Mouse (Mus musculus) heart, embryonic 11.5 days (tissue): ENCODE results near the gene Acer3. TPM values are rescaled to one million over a fixed set of nuclear protein-coding genes. Genes with fewer than 3 reads are reported as not detected.

ENCODE experiments used
- ATAC-seq: fragments of 200-750 bp; cut with Nextera tagmentation; replicated peaks from 2 replicates; pipeline ENCODE4 v1.8.0; 2017; ENCODE audit warnings: moderate library complexity; ENCODE audit not compliant: insufficient number of reproducible peaks, low FRiP score, low TSS enrichment
- H3K27ac ChIP-seq: fragments of 300-500 bp; sonication (generic); 2 replicates; pipeline ENCODE4 v1.5.1; 2014; ENCODE audit warnings: mild to moderate bottlenecking, low read depth, low read length
- H3K27me3 ChIP-seq: fragments of 300-500 bp; sonication (generic); 2 replicates; pipeline ENCODE4 v1.6.1; 2014; ENCODE audit warnings: mild to moderate bottlenecking, low read length, mixed read lengths; ENCODE audit not compliant: control insufficient read depth, insufficient read depth
- H3K36me3 ChIP-seq: fragments of 300-500 bp; sonication (generic); 2 replicates; pipeline ENCODE4 v1.6.1; 2014; ENCODE audit warnings: mild to moderate bottlenecking, low read length, moderate library complexity, mixed read lengths; ENCODE audit not compliant: control insufficient read depth, insufficient read depth
- H3K4me1 ChIP-seq: fragments of 300-500 bp; sonication (generic); 2 replicates; pipeline ENCODE4 v1.6.1; 2014; ENCODE audit warnings: low read length; ENCODE audit not compliant: control insufficient read depth, insufficient read depth
- H3K4me2 ChIP-seq: fragments of 300-500 bp; sonication (generic); 2 replicates; pipeline ENCODE4 v1.6.1; 2014; ENCODE audit warnings: mild to moderate bottlenecking, moderate library complexity
- H3K4me3 ChIP-seq: fragments of 300-500 bp; sonication (generic); 2 replicates; pipeline ENCODE4 v1.5.1; 2014; ENCODE audit warnings: low read depth, low read length
- H3K9ac ChIP-seq: fragments of 300-500 bp; sonication (generic); 2 replicates; pipeline ENCODE4 v1.6.1; 2014; ENCODE audit warnings: mild to moderate bottlenecking, low read depth, low read length, moderate library complexity
- H3K9me3 ChIP-seq: fragments of 300-500 bp; sonication (generic); replicated peaks from 2 replicates; pipeline ENCODE4 v1.6.1; 2016; ENCODE audit warnings: low read length; ENCODE audit not compliant: control insufficient read depth
- WGBS: fragments of 180-500 bp; shearing (Covaris S2); extraction: QIAGEN DNeasy Blood & Tissue Kit; methylation state at CpG from one replicate; pipeline ENCODE4 v1.1.7; 2014; ENCODE audit not compliant: insufficient replicate concordance; 5-methylcytosine and 5-hydroxymethylcytosine counted together
- polyA plus RNA-seq: library from polyadenylated mRNA; unstranded; fragments of >200 nt; fragmentation: Nextera tagmentation; extraction: Ambion mirVana; gene quantifications from 2 replicates; pipeline ENCODE4 v1.2.1, GENCODE M21; 2014

Acer3 gene
- polyA plus RNA-seq, 1 experiment from 2014 or later = 23.8 TPM

DNA sequence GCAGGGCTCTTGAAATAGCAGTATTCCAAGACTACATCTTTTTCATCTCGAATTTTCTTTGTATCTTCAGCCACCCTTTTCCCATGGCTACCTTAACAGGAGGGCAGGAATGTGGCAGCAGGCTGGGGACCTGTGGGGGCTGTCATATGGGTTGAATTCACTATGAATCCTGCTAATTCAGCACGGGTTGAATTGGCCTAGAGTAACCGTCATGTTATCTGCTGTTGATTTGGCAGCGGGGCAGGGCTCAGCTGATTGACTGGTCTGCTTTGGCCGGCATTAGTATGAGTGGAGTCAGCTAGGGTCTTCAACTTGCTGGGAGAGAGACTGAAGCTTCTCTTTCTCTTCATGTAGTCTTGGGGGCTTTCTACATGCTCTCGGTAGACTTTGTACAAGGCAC lies 24.0 kb upstream of the Acer3 start:
- Histone ChIP-seq H3K9me3 (no peaks in the 10 kb centered on the region), H3K9ac (no peak overlapping the region), H3K27me3 (peaks cover 5% of the 10 kb centered on the region; the same call in 1 of the 2 replicates), H3K27ac (no peak overlapping the region), H3K4me3 (no peak overlapping the region), H3K36me3 (no peaks in the 10 kb centered on the region), H3K4me2 (no peak overlapping the region), H3K4me1 (peaks cover 10% of the 10 kb centered on the region; the same call in 1 of the 2 replicates)
- WGBS = 35% methylated on average over 6 of the region's 6 CpGs
- no peak for ATAC-seq

DNA sequence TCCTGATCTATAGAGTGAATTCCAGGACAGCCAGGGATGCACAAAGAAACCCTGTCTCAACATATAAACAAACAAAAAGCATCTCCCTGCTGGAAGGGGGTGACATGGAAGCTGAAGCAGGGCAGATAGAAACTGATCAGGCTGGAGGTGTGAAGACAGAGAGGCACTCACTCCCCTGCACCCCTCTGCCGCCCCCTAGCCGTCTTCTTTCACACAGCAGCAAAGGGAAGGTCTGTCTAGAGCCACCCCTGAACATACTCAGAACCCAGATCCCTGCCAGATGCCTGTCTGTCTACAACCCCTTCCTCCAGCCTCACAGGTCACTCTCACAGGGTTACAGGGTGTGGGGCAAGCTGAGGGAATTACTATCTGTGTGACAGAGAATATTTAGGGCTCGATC lies 23.4 kb upstream of the Acer3 start:
- H3K4me2 ChIP-seq = no peak overlapping the region
- peaks cover 10% of the 10 kb centered on the region; the same call in 1 of the 2 replicates for H3K4me1 ChIP-seq
- no peaks in the 10 kb centered on the region for H3K9me3 ChIP-seq
- H3K4me3 ChIP-seq = no peak overlapping the region
- 0 out of 2 replicates have a peak, but pooled peaks have one; percentile 20 for ATAC-seq
- peaks cover 5% of the 10 kb centered on the region; the same call in 1 of the 2 replicates for H3K27me3 ChIP-seq
- no peak overlapping the region for H3K27ac ChIP-seq
- H3K9ac ChIP-seq = no peak overlapping the region
- no peaks in the 10 kb centered on the region for H3K36me3 ChIP-seq
- WGBS = 17% methylated on average over 3 of the region's 3 CpGs

DNA sequence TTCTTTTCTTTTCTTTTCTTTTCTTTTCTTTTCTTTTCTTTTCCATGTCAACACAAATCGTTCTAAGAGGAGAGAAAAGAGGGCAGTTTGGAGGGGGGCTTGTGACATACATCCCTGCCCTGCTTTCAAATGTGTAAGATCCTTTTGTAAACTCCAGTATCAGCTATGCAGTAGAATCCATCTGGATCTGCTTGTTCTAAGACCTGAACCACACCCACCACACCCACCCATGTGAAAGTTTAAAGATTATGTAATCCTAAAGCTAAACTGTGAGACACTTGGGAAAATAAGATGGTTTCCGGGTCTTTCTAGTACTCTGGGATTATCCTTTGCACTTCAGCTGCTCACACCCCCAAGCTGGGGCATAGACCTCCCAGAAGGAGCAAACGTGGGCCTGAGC lies 21.2 kb upstream of the Acer3 start:
- Histone ChIP-seq H3K4me2 (no peak overlapping the region), H3K27ac (no peak overlapping the region), H3K36me3 (no peaks in the 10 kb centered on the region), H3K27me3 (peaks cover 5% of the 10 kb centered on the region; the same call in 1 of the 2 replicates), H3K9ac (no peak overlapping the region), H3K9me3 (no peaks in the 10 kb centered on the region), H3K4me1 (peaks cover 6% of the 10 kb centered on the region; the same call in 1 of the 2 replicates), H3K4me3 (no peak overlapping the region)
- WGBS = 44% methylated on average over 3 of the region's 3 CpGs
- no peak for ATAC-seq

DNA sequence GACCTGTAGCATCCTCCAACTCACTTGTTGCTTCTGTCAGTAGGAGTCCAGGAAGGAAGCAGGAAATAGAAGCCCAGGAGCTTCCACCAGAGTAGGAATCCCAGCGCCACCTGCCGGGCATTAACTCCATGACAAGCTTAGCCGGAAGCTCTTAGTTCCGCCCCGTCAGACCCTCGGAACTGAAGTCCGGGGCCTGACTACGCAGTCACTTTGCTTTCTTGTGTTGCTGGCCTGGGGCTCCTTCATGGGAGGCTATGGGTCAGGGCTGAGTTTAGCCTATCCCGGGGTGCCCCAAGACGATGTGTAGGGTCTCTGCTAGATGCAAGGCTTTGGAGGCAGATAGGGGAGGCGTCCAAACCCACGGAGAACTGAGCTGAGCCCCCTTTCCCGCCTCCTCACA lies 20.5 kb upstream of the Acer3 start:
- H3K9ac ChIP-seq = peak overlapping the region; percentile 77
- 5% methylated on average over 13 of the region's 13 CpGs for WGBS
- peaks cover 6% of the 10 kb centered on the region; the same call in 1 of the 2 replicates for H3K4me1 ChIP-seq
- H3K36me3 ChIP-seq = no peaks in the 10 kb centered on the region
- no peak overlapping the region for H3K27ac ChIP-seq
- peak overlapping the region; percentile 88 for H3K4me2 ChIP-seq
- H3K9me3 ChIP-seq = no peaks in the 10 kb centered on the region
- ATAC-seq = peak; percentile 62
- H3K4me3 ChIP-seq = peak overlapping the region; percentile 49
- peaks cover 5% of the 10 kb centered on the region; the same call in 1 of the 2 replicates for H3K27me3 ChIP-seq

DNA sequence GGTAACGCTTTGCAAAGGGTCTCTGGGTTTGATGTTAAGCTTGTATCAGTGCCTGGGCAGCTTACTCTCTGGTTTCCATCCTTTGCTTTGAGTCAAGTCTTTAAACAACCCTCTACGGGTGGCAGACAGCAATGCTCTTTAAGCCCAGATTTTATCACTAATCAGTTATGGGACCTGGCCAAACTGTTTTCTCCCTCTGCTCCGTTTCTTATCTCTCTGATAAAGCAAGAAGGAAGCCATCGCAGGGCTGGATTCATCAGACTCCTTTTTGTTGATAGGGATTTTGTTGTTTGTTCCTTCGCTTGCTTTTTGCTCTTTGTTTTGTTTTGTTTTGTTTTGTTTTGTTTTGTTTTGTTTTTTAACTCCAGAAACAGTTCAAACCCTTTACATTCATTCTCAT lies 19.3 kb upstream of the Acer3 start:
- Histone ChIP-seq H3K9ac (no peak overlapping the region), H3K27me3 (peaks cover 5% of the 10 kb centered on the region; the same call in 1 of the 2 replicates), H3K4me1 (peaks cover 6% of the 10 kb centered on the region; the same call in 1 of the 2 replicates), H3K27ac (no peak overlapping the region), H3K9me3 (no peaks in the 10 kb centered on the region), H3K4me2 (no peak overlapping the region), H3K36me3 (no peaks in the 10 kb centered on the region), H3K4me3 (no peak overlapping the region)
- 38% methylated on average over 5 of the region's 5 CpGs for WGBS
- no peak for ATAC-seq

DNA sequence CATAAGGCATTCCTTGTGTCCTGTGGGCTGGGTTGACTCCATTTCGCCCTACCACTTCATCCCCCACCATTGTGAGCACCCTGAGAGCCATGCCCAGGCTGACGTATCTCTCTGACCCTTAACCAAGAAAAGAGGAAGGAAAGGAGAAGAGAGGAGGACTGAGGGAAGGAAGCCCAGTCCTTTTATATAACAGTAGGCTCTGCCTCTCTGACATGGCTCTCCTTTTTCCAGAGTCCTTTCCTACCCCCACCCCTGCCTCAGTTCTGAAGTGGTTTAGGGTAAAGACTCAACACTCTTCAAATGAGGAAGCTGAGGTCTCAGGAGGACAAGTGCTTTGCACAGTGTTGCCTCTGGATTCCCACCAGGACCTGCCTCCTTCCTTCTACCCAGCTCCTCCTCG lies 13.0 kb upstream of the Acer3 start:
- Histone ChIP-seq H3K4me1 (peaks cover 23% of the 10 kb centered on the region), H3K4me3 (no peak overlapping the region), H3K9me3 (no peaks in the 10 kb centered on the region), H3K36me3 (no peaks in the 10 kb centered on the region), H3K27ac (no peak overlapping the region), H3K9ac (no peak overlapping the region), H3K27me3 (no peaks in the 10 kb centered on the region), H3K4me2 (no peak overlapping the region)
- 53% methylated on average over 3 of the region's 3 CpGs for WGBS
- no peak for ATAC-seq

DNA sequence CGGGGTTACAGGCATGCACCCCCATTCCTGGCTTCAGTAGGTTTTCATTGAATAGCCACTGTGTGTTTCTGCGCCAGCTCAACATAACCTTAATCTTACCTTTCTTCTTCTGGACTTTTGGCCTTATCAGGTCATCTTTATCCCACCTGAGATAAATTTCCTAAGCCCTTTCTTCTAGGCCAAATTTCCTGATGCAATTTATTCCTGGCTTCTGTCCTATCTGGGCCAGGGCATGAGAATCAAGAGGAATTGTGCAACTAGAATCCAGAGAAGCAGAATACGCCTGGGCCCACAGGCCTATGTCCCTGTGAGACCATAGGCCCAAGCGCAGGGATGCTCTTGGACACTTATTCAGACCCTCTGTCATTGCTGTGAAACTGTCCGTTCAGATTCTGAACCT lies 12.5 kb upstream of the Acer3 start:
- WGBS = 76% methylated on average over 5 of the region's 5 CpGs
- ATAC-seq = no peak
- no peak overlapping the region for H3K4me3 ChIP-seq
- no peaks in the 10 kb centered on the region for H3K27me3 ChIP-seq
- no peaks in the 10 kb centered on the region for H3K36me3 ChIP-seq
- no peak overlapping the region for H3K9ac ChIP-seq
- no peaks in the 10 kb centered on the region for H3K9me3 ChIP-seq
- H3K4me2 ChIP-seq = no peak overlapping the region
- H3K4me1 ChIP-seq = peaks cover 23% of the 10 kb centered on the region
- no peak overlapping the region for H3K27ac ChIP-seq

DNA sequence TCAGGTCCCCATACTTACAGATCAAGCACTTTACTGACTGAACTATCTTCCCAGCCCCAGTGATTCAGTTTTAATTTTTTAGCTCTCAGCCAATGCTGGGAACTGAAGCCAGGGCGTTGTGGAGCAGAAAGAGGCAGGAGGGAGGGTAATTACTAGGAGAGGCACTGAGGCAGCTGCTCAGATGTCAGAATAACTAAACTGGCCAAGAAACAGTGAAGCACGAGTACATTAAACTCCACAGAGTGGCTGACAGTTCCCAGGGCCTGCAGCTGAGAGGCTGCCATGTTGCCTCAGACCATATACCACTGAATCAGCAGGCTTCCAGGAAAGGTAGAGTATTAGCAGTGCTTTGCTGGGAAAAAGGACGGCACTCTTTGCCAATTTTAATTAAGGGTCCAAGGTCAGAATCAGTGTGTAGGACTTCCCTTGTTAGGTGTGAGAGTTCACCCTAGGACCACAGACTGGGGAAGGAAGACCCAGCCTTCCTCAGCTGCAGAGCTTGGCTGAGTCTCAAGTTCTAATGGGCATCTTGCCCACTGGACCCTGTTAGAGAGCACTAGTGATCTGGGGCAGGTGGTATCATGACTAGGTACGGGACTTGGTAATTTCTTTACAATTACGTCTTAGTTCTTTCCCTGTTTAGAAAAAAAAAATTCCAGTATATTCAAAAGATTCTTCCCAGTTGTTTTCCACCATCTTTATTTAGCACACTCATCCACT lies 11.8 kb upstream of the Acer3 start:
- WGBS = 74% methylated on average over 5 of the region's 5 CpGs
- Histone ChIP-seq H3K4me3 (no peak overlapping the region), H3K4me1 (peaks cover 23% of the 10 kb centered on the region), H3K27me3 (no peaks in the 10 kb centered on the region), H3K9me3 (no peaks in the 10 kb centered on the region), H3K36me3 (no peaks in the 10 kb centered on the region), H3K9ac (no peak overlapping the region), H3K4me2 (no peak overlapping the region), H3K27ac (no peak overlapping the region)
- ATAC-seq = no peak

DNA sequence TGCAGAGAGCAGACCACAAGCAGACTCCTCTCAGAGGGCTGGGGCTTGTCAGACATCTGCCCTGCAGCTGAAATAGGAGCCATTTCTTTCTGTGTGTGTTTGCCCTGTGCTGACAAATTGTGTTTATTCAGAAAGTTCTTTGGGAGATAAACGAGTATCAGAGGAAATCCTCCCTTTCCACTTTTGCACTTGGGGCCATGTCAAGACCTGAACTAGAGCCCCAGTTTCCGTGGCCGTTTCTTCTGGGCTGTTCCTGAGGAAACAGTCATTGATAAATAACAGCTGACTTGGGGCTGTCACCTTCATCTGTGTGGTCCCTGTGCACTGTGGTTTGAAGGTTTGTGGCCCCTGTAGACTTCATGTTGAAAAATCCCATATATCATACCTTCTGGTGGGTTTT lies 10.9 kb upstream of the Acer3 start:
- Histone ChIP-seq H3K4me1 (peaks cover 23% of the 10 kb centered on the region), H3K4me2 (no peak overlapping the region), H3K36me3 (no peaks in the 10 kb centered on the region), H3K9ac (no peak overlapping the region), H3K27me3 (no peaks in the 10 kb centered on the region), H3K4me3 (no peak overlapping the region), H3K27ac (0 out of 2 replicates have a peak overlapping the region, but pooled peaks have one; percentile 10), H3K9me3 (no peaks in the 10 kb centered on the region)
- ATAC-seq = no peak
- 20% methylated on average over 3 of the region's 3 CpGs for WGBS
